Mouse (Mus musculus) heart, adult 2 months (tissue): ENCODE measurements at regions not wholly inside any gene's neighbourhood (a gene's known extent, or its start where the extent isn't known, plus 50 kb on each side); places are given as distances from the start of the nearest gene placed in this dataset.
A peak's percentile ranks its signal among the peaks of the same experiment; 100 is the strongest.

Experiments
- CTCF ChIP-seq: fragments of 200-600 bp; IDR thresholded peaks from 2 replicates; pipeline ENCODE4 v1.8.1; 2022; ENCODE audit warnings: antibody characterized with exemption, mild to moderate bottlenecking, moderate library complexity
- POLR2A ChIP-seq: fragments of 200-500 bp; IDR thresholded peaks from 2 replicates; pipeline ENCODE4 v1.6.1; 2011; ENCODE audit warnings: mild to moderate bottlenecking, low read depth, low read length, control low read depth; ENCODE audit not compliant: insufficient read depth

GRCm38 (mm10) chr4:20893872-20894271 is 791.9 kb downstream of the Prdm13 start:
- peak; percentile 21; the same call in 1 of the 2 replicates for TF ChIP-seq CTCF
- no peak for TF ChIP-seq POLR2A
